Mouse (Mus musculus): ENCODE data around the gene Cd24a. TPM values are rescaled to one million over a fixed set of nuclear protein-coding genes. Genes with fewer than 3 reads are reported as not detected.

Cd24a gene
- polyA plus RNA-seq (2014; fragmentation: Illumina TruSeq; extraction: RNeasy Lipid Tissue Mini Kit (QIAGEN cat#74804); ENCODE audit: low read depth, low replicate concordance) = 15.3 TPM

GRCm38 (mm10) chr10:43577997-43578331 lies at the start of gene Cd24a:
Gene Cd24a (plus strand): TSS chr10:43578284.

GRCm38 (mm10) chr10:43540442-43541152 lies 37.5 kb upstream of the Cd24a start, which contains the start of gene 1700021F05Rik:
Gene 1700021F05Rik (minus strand): TSS chr10:43540994.

Other genes starting within 250 kb of the Cd24a start
- 1.1 TPM for gene Bend3, start 99.5 kb upstream of the Cd24a start, polyA plus RNA-seq (2014; fragmentation: Illumina TruSeq; extraction: RNeasy Lipid Tissue Mini Kit (QIAGEN cat#74804); ENCODE audit: low read depth, low replicate concordance)
- 7.7 TPM for gene Gm9803, start 54.2 kb upstream of the Cd24a start, polyA plus RNA-seq (2014; fragmentation: Illumina TruSeq; extraction: RNeasy Lipid Tissue Mini Kit (QIAGEN cat#74804); ENCODE audit: low read depth, low replicate concordance)
- gene 1700021F05Rik, start 37.3 kb upstream of the Cd24a start, polyA plus RNA-seq (2014; fragmentation: Illumina TruSeq; extraction: RNeasy Lipid Tissue Mini Kit (QIAGEN cat#74804); ENCODE audit: low read depth, low replicate concordance) = 57.9 TPM

Measured in testis, adult 10 weeks (tissue).